Mouse (Mus musculus) thymus, adult 2 months (tissue): Measurements from ENCODE around the gene Lpin1. TPM values are rescaled to one million over a fixed set of nuclear protein-coding genes. Genes with fewer than 3 reads are reported as not detected.

Experiments
- DNase-seq: peaks from one replicate; pipeline ENCODE4 v3.0.0; 2021
- H3K27ac ChIP-seq: fragments of 200-500 bp; 2 replicates; pipeline ENCODE4 v1.5.1; 2012; ENCODE audit warnings: low read length, control low read depth; ENCODE audit not compliant: control insufficient read depth, insufficient read depth
- H3K27me3 ChIP-seq: fragments of 200-500 bp; 2 replicates; pipeline ENCODE4 v1.6.1; 2012; ENCODE audit warnings: mild to moderate bottlenecking, low read length, moderate library complexity, mixed read lengths; ENCODE audit not compliant: control insufficient read depth, insufficient read depth
- H3K36me3 ChIP-seq: fragments of 200-500 bp; 2 replicates; pipeline ENCODE4 v1.6.1; 2012; ENCODE audit warnings: mild to moderate bottlenecking, low read length, moderate library complexity; ENCODE audit not compliant: control insufficient read depth, insufficient read depth
- H3K4me1 ChIP-seq: fragments of 200-500 bp; replicated peaks from 2 replicates; pipeline ENCODE4 v1.6.1; 2012; ENCODE audit warnings: low read length; ENCODE audit not compliant: control insufficient read depth, insufficient read depth
- H3K4me3 ChIP-seq: fragments of 200-500 bp; 2 replicates; pipeline ENCODE4 v1.5.1; 2012; ENCODE audit warnings: mild to moderate bottlenecking, low read length, control low read depth, moderate library complexity; ENCODE audit not compliant: control insufficient read depth, insufficient read depth
- CTCF ChIP-seq: fragments of 200-500 bp; IDR thresholded peaks from 2 replicates; pipeline ENCODE4 v1.5.1; 2012; ENCODE audit warnings: mild to moderate bottlenecking, control low read depth, low read length, moderate library complexity, borderline replicate concordance; ENCODE audit not compliant: control insufficient read depth, poor library complexity, insufficient read depth; ENCODE audit errors: extremely low read depth
- POLR2A ChIP-seq: fragments of 200-500 bp; IDR thresholded peaks from 2 replicates; pipeline ENCODE4 v1.6.1; 2012; ENCODE audit warnings: mild to moderate bottlenecking, low read length, control low read depth, moderate library complexity; ENCODE audit not compliant: control insufficient read depth, poor library complexity, insufficient read depth; ENCODE audit errors: extremely low read depth
- WGBS: fragments of 180-500 bp; shearing (Covaris S2); methylation state at CpG from one replicate; pipeline ENCODE4 v1.1.7; 2018; 5-methylcytosine and 5-hydroxymethylcytosine counted together
- polyA plus RNA-seq: library from polyadenylated mRNA; depleted of rRNA; stranded (reverse); fragments of >200 nt; gene quantifications from 2 replicates; pipeline ENCODE4 v1.2.3, GENCODE M21; 2012; rRNA removed

The Lpin1 gene
- polyA plus RNA-seq, 1 experiment: 24.3 TPM

DNA sequence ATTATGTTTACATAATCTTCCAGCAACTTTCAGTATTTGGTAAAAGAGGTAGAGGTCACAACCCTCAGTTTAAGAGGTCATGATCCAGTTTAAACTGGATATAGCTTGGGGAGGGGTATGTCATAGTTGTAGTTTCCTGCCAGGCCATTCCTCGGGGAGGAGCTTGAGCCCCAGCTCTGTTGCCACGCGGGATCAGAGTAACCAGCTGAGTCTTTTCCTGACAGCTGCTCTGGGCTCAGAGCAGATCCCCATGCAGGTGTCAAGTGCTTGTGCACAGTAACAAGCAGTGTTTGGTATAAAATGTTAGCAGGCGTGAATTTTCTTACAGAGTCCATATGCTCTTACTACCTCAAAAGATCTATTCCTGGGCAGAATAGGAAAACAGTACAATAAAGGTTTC, 112.8 kb downstream of the Lpin1 start:
- no peak overlapping the region for H3K27ac ChIP-seq
- no peaks in the 10 kb centered on the region for H3K36me3 ChIP-seq
- no peak for TF ChIP-seq POLR2A
- TF ChIP-seq CTCF: no peak
- WGBS: 63% methylated on average over 4 of the region's 4 CpGs
- H3K4me1 ChIP-seq: no peaks in the 10 kb centered on the region
- H3K27me3 ChIP-seq: no peaks in the 10 kb centered on the region
- no peak for DNase-seq
- no peak overlapping the region for H3K4me3 ChIP-seq

DNA sequence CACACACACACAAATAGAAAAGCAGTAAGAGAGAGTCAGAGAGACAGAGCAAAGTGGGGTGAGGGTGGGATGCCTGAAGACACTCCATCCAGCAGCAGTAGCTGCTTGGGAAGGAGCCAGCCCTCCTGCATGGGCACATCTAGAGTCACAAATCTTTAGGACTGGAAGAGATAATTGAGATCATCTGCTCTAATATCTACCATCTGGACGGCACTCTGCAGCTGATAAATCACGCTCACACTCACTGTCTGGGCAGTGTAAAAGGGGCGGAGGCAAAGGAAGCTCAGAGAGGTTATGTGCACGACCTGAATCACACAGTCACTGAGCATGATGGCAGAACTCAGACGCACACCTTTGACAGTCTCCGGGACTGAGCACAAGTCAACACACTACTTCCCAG, 118.1 kb downstream of the Lpin1 start:
- 86% methylated on average over 6 of the region's 6 CpGs for WGBS
- TF ChIP-seq CTCF: no peak
- no peak for TF ChIP-seq POLR2A
- no peak overlapping the region for H3K27ac ChIP-seq
- H3K4me3 ChIP-seq: no peak overlapping the region
- no peak for DNase-seq
- H3K27me3 ChIP-seq: no peaks in the 10 kb centered on the region
- H3K36me3 ChIP-seq: no peaks in the 10 kb centered on the region
- H3K4me1 ChIP-seq: no peaks in the 10 kb centered on the region

DNA sequence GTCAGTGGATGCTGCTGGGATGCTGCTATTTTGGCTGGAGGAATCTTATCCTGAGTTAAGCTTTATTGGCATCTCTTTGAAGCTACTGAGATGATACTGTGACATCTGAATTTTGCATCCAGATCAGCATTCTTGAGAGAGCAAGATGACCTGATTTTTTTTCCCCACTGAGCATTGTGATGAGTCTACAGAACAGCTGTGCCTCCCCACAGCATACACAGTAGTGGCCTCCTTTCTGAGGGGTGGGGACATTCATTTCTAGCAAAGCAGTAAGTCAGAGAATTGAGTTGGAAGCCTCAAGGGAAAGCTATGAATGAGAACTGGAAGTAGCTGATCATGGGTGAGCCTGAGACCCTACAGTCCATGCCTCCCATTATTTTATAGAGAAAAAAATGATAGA, 121.9 kb downstream of the Lpin1 start:
- no peak overlapping the region for H3K4me3 ChIP-seq
- no peaks in the 10 kb centered on the region for H3K4me1 ChIP-seq
- no peak for DNase-seq
- no peaks in the 10 kb centered on the region for H3K36me3 ChIP-seq
- H3K27me3 ChIP-seq: no peaks in the 10 kb centered on the region
- no peak overlapping the region for H3K27ac ChIP-seq
- no peak for TF ChIP-seq POLR2A
- TF ChIP-seq CTCF: no peak

DNA sequence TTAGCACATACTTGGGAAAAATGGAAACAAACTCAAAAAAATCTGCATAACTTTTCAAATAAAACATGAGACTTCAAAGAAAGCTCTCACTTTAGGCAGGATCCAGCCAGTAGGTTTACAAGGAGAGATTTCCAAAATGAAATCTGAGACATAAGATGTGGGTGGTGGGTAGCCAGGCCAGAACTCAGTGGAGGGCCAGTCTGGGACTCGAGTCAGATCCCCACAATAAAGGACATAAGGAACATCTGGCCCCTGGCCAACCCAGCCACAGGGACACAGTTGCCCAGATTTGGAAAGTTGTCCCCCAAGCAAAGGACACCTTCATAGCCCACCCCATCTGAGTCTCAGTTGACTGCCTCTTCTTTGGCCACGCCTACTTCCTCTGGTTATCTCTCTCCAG, 123.3 kb downstream of the Lpin1 start:
- 69% methylated on average over 2 of the region's 2 CpGs for WGBS
- Histone ChIP-seq H3K27me3 (no peaks in the 10 kb centered on the region), H3K36me3 (no peaks in the 10 kb centered on the region), H3K27ac (no peak overlapping the region), H3K4me1 (no peaks in the 10 kb centered on the region), H3K4me3 (no peak overlapping the region)
- no peak for TF ChIP-seq CTCF
- no peak for TF ChIP-seq POLR2A
- DNase-seq: no peak

Other genes starting within 250 kb of the Lpin1 start
- gene Ntsr2, start 42.4 kb upstream of the Lpin1 start, polyA plus RNA-seq: 0.36 and 3.0 TPM in 2 replicates
- 1.2 and 10.6 TPM in 2 replicates for gene Greb1, start 189.9 kb upstream of the Lpin1 start, polyA plus RNA-seq
- 18.8 and 19.9 TPM in 2 replicates for gene E2f6, start 200.0 kb upstream of the Lpin1 start, polyA plus RNA-seq